Mouse (Mus musculus) liver, embryonic 11.5 days (tissue): ENCODE measurements around the gene Ppp2r5c. TPM values are rescaled to one million over a fixed set of nuclear protein-coding genes. Genes with fewer than 3 reads are reported as not detected.

Experiments
- ATAC-seq: fragments of 200-750 bp; cut with Nextera tagmentation; replicated peaks from 2 replicates; pipeline ENCODE4 v1.8.0; 2017; ENCODE audit warnings: moderate number of reproducible peaks, mild to moderate bottlenecking, moderate TSS enrichment, moderate library complexity; ENCODE audit not compliant: low FRiP score
- DNase-seq: peaks from one replicate; pipeline ENCODE4 v3.0.0-alpha.2; 2017; ENCODE audit warnings: low spot score
- H3K27ac ChIP-seq: fragments of 300-500 bp; sonication (generic); 2 replicates; pipeline ENCODE4 v1.5.1; 2014; ENCODE audit warnings: mild to moderate bottlenecking, low read depth, low read length, control low read depth
- H3K27me3 ChIP-seq: fragments of 300-500 bp; sonication (generic); replicated peaks from 2 replicates; pipeline ENCODE4 v1.6.1; 2014; ENCODE audit warnings: low read length, mixed read lengths; ENCODE audit not compliant: control insufficient read depth, insufficient read depth
- H3K36me3 ChIP-seq: fragments of 300-500 bp; sonication (generic); 2 replicates; pipeline ENCODE4 v1.6.1; 2014; ENCODE audit warnings: mild to moderate bottlenecking, low read length, moderate library complexity, mixed read lengths; ENCODE audit not compliant: control insufficient read depth, insufficient read depth
- H3K4me1 ChIP-seq: fragments of 300-500 bp; sonication (generic); replicated peaks from 2 replicates; pipeline ENCODE4 v1.6.1; 2014; ENCODE audit warnings: low read length, mixed read lengths; ENCODE audit not compliant: control insufficient read depth, insufficient read depth
- H3K4me2 ChIP-seq: fragments of 300-500 bp; sonication (generic); 2 replicates; pipeline ENCODE4 v1.6.1; 2014; ENCODE audit warnings: mild to moderate bottlenecking, control low read depth, moderate library complexity
- H3K4me3 ChIP-seq: fragments of 300-500 bp; sonication (generic); 2 replicates; pipeline ENCODE4 v1.5.1; 2014; ENCODE audit warnings: low read depth, low read length, control low read depth
- H3K9ac ChIP-seq: fragments of 300-500 bp; sonication (generic); 2 replicates; pipeline ENCODE4 v1.6.1; 2014; ENCODE audit warnings: low read depth, low read length, control low read depth
- H3K9me3 ChIP-seq: fragments of 300-500 bp; sonication (generic); 2 replicates; pipeline ENCODE4 v1.6.1; 2016; ENCODE audit warnings: low read length, inconsistent platforms, mixed read lengths; ENCODE audit not compliant: control insufficient read depth
- WGBS: fragments of 180-500 bp; shearing (Covaris S2); extraction: QIAGEN DNeasy Blood & Tissue Kit; methylation state at CpG from one replicate; pipeline ENCODE4 v1.1.7; 2014; 5-methylcytosine and 5-hydroxymethylcytosine counted together
- polyA plus RNA-seq: library from polyadenylated mRNA; unstranded; fragments of >200 nt; fragmentation: Nextera tagmentation; extraction: Ambion mirVana; gene quantifications from 2 replicates; pipeline ENCODE4 v1.2.1, GENCODE M21; 2014

The Ppp2r5c gene
- polyA plus RNA-seq: 138 and 151 TPM in 2 replicates

GRCm38 (mm10) chr12:110446290-110447170 is at the start of gene Ppp2r5c:
Ppp2r5c (plus strand) TSS chr12:110447120.
- DNase-seq (peak; percentile 89), ATAC-seq (peak; percentile 94)
- no peaks in the 10 kb centered on the region for H3K36me3 ChIP-seq
- H3K4me2 ChIP-seq: peak within 1 kb of the TSS; percentile 85
- H3K9ac ChIP-seq: peak within 1 kb of the TSS; percentile 85
- no peaks in the 10 kb centered on the region for H3K9me3 ChIP-seq
- under 1% methylated on average over 70 of the region's 86 CpGs for WGBS
- H3K4me1 ChIP-seq: peaks cover 6% of the 10 kb centered on the region; the same call in 1 of the 2 replicates
- peak within 1 kb of the TSS; percentile 88 for H3K27ac ChIP-seq
- peak within 1 kb of the TSS; percentile 85 for H3K4me3 ChIP-seq
- 0 out of 2 replicates have a peak, but pooled peaks cover 3% of the 10 kb centered on the region for H3K27me3 ChIP-seq

- Histone ChIP-seq H3K4me1 (no peaks in the 10 kb centered on the region), H3K27ac (no peak overlapping the region), H3K9ac (no peak overlapping the region), H3K4me2 (no peak overlapping the region), H3K27me3 (no peaks in the 10 kb centered on the region), H3K9me3 (no peaks in the 10 kb centered on the region), H3K4me3 (no peak overlapping the region), H3K36me3 (no peaks in the 10 kb centered on the region)
- 28% methylated on average over 8 of the region's 8 CpGs for whole genome bisulfite sequencing
- no peak for ATAC-seq
- peak; percentile 69 for DNase-seq
These were observed 48.6 kb upstream of the Ppp2r5c start for GRCm38 (mm10) chr12:110398351-110398750.

- 87% methylated on average over 6 of the region's 6 CpGs for WGBS
These were observed 47.8 kb upstream of the Ppp2r5c start for GRCm38 (mm10) chr12:110399161-110399560.

GRCm38 (mm10) chr12:110400936-110401335 is 46.0 kb upstream of the Ppp2r5c start:
- no peaks in the 10 kb centered on the region for H3K27me3 ChIP-seq
- H3K27ac ChIP-seq: no peak overlapping the region
- H3K4me3 ChIP-seq: no peak overlapping the region
- 83% methylated on average over 5 of the region's 5 CpGs for WGBS
- ATAC-seq: no peak
- DNase-seq: no peak
- no peaks in the 10 kb centered on the region for H3K9me3 ChIP-seq
- H3K4me2 ChIP-seq: no peak overlapping the region
- H3K36me3 ChIP-seq: no peaks in the 10 kb centered on the region
- no peak overlapping the region for H3K9ac ChIP-seq
- no peaks in the 10 kb centered on the region for H3K4me1 ChIP-seq

More at GRCm38 (mm10) chr12:110399161-110399560, 47.8 kb upstream of the Ppp2r5c start:
- H3K27me3 ChIP-seq: no peaks in the 10 kb centered on the region
- H3K9ac ChIP-seq: no peak overlapping the region
- no peak for DNase-seq
- H3K27ac ChIP-seq: no peak overlapping the region
- H3K9me3 ChIP-seq: no peaks in the 10 kb centered on the region
- H3K4me1 ChIP-seq: no peaks in the 10 kb centered on the region
- no peak for ATAC-seq
- H3K4me2 ChIP-seq: no peak overlapping the region
- no peaks in the 10 kb centered on the region for H3K36me3 ChIP-seq
- no peak overlapping the region for H3K4me3 ChIP-seq

- WGBS: 83% methylated on average over 4 of the region's 4 CpGs
- ATAC-seq: no peak
- Histone ChIP-seq H3K4me3 (no peak overlapping the region), H3K4me1 (no peaks in the 10 kb centered on the region), H3K4me2 (no peak overlapping the region), H3K9me3 (no peaks in the 10 kb centered on the region), H3K9ac (no peak overlapping the region), H3K27ac (no peak overlapping the region), H3K36me3 (no peaks in the 10 kb centered on the region), H3K27me3 (no peaks in the 10 kb centered on the region)
- DNase-seq: no peak
These were observed 45.0 kb upstream of the Ppp2r5c start for GRCm38 (mm10) chr12:110401871-110402270.

- no peak for DNase-seq
These were observed 30.7 kb upstream of the Ppp2r5c start for GRCm38 (mm10) chr12:110416244-110416643.

GRCm38 (mm10) chr12:110417023-110417986 is 29.6 kb upstream of the Ppp2r5c start:
- Histone ChIP-seq H3K4me3 (peak overlapping the region; percentile 5), H3K27me3 (no peaks in the 10 kb centered on the region), H3K9ac (no peak overlapping the region), H3K4me2 (peak overlapping the region; percentile 52), H3K9me3 (no peaks in the 10 kb centered on the region), H3K4me1 (peaks cover 5% of the 10 kb centered on the region; the same call in 1 of the 2 replicates), H3K27ac (no peak overlapping the region), H3K36me3 (no peaks in the 10 kb centered on the region)
- DNase-seq: peak; percentile 36
- peak; percentile 42; the same call in 1 of the 2 replicates for ATAC-seq
- WGBS: 41% methylated on average over 28 of the region's 28 CpGs

More at GRCm38 (mm10) chr12:110416244-110416643, 30.7 kb upstream of the Ppp2r5c start:
- Histone ChIP-seq H3K4me2 (no peak overlapping the region), H3K27me3 (no peaks in the 10 kb centered on the region), H3K9ac (no peak overlapping the region), H3K9me3 (no peaks in the 10 kb centered on the region), H3K4me3 (no peak overlapping the region), H3K27ac (no peak overlapping the region), H3K4me1 (peaks cover 5% of the 10 kb centered on the region; the same call in 1 of the 2 replicates), H3K36me3 (no peaks in the 10 kb centered on the region)
- 45% methylated on average over 3 of the region's 3 CpGs for WGBS
- no peak for ATAC-seq

GRCm38 (mm10) chr12:110417987-110418734 is 28.8 kb upstream of the Ppp2r5c start:
- WGBS: 46% methylated on average over 20 of the region's 20 CpGs
- Histone ChIP-seq H3K36me3 (no peaks in the 10 kb centered on the region), H3K27ac (no peak overlapping the region), H3K4me3 (no peak overlapping the region), H3K4me1 (peaks cover 5% of the 10 kb centered on the region; the same call in 1 of the 2 replicates), H3K4me2 (peak overlapping the region; percentile 52), H3K27me3 (no peaks in the 10 kb centered on the region), H3K9me3 (no peaks in the 10 kb centered on the region), H3K9ac (no peak overlapping the region)
- ATAC-seq (peak; percentile 54), DNase-seq (peak; percentile 41)
